Comparison of ENCODE assay signal across 11 mouse cellular contexts in the genomic region with DNA sequence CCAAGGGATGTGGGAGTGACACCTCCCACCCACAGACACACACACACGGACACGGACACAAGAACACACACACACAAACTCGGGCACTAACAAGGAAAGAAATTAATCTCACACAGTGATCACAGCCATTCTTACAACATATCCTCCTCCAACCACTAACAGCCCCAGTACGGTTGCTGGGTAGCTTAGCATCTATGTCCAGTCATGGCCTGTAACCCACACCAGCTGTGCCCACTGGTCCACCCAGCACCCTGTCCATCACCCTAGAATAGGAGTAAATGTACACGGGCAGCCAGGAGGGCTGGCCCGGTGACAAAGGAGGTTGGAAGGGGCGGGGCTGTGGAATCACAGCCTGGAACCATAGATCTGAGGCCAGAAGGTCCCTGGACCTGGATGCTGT.
DNase-seq lines count a peak whose midpoint lies in the region; ATAC-seq and TF ChIP-seq lines count a peak whose summit lies in the region.
"Had no signal": no experiment of that assay in that cellular context is flagged by ENCODE, and none has a peak within 500 bp of the region (broad histone marks: within the 10 kb centered on the region; RNA-seq: fewer than 3 reads in every experiment).

No protein-coding gene starts in this region.

- TF ChIP-seq CTCF in spleen, adult 2 months (IDR thresholded peaks at IDR 0.05; ENCODE audit: extremely low read depth, insufficient read depth, insufficient read length, insufficient replicate concordance): no peak

- no peak for ATAC-seq in hindbrain, embryonic 13.5 days (ENCODE audit: low FRiP score)
- 0 out of 2 replicates have a peak, but pooled peaks have one; percentile 13 for ATAC-seq in limb, embryonic 15.5 days (ENCODE audit: insufficient number of reproducible peaks, low FRiP score, low TSS enrichment, low read depth)
- ATAC-seq in inflammation-experienced regulatory T-cells, adult 6 months: no peak

- H3K4me3 ChIP-seq in spleen, adult 2 months (ENCODE audit: extremely low read depth, insufficient read depth, insufficient read length): no peak overlapping the region
- H3K4me3 ChIP-seq in hindbrain, embryonic 13.5 days: no peak overlapping the region; the same call in 1 of the 2 replicates
- H3K4me3 ChIP-seq in limb, embryonic 15.5 days: no peak overlapping the region
- H3K4me3 ChIP-seq: erythroblast, embryonic 14.5 days; megakaryocyte, embryonic 14.5 days had no signal

- H3K4me1 ChIP-seq in spleen, adult 2 months (ENCODE audit: control insufficient read depth, insufficient read depth, insufficient read length): peaks cover 9% of the 10 kb centered on the region
- peaks cover 96% of the 10 kb centered on the region for H3K4me1 ChIP-seq in hindbrain, embryonic 13.5 days (replicated peaks)
- peaks cover 80% of the 10 kb centered on the region for H3K4me1 ChIP-seq in limb, embryonic 15.5 days
- H3K4me1 ChIP-seq: megakaryocyte, embryonic 14.5 days had no signal

- H3K4me2 ChIP-seq in hindbrain, embryonic 13.5 days: peak overlapping the region; percentile 51
- H3K4me2 ChIP-seq in limb, embryonic 15.5 days: peak overlapping the region; percentile 30; the same call in 1 of the 2 replicates

- H3K9me3 ChIP-seq in hindbrain, embryonic 13.5 days: no peaks in the 10 kb centered on the region
- no peaks in the 10 kb centered on the region for H3K9me3 ChIP-seq in limb, embryonic 15.5 days

- no peaks in the 10 kb centered on the region for H3K27me3 ChIP-seq in spleen, adult 2 months (ENCODE audit: control insufficient read depth, insufficient read depth, low read length)
- no peaks in the 10 kb centered on the region for H3K27me3 ChIP-seq in hindbrain, embryonic 13.5 days
- H3K27me3 ChIP-seq in limb, embryonic 15.5 days: no peaks in the 10 kb centered on the region
- H3K27me3 ChIP-seq: megakaryocyte, embryonic 14.5 days had no signal

- H3K36me3 ChIP-seq in spleen, adult 2 months (ENCODE audit: control insufficient read depth, insufficient read depth, low read length): no peaks in the 10 kb centered on the region
- H3K36me3 ChIP-seq in hindbrain, embryonic 13.5 days: no peaks in the 10 kb centered on the region
- H3K36me3 ChIP-seq in limb, embryonic 15.5 days: no peaks in the 10 kb centered on the region

- DNase-seq in spleen, adult 2 months (ENCODE audit: low read depth in 1 of 2, low spot score in 2 of 2): no peak
- no peak for DNase-seq in spleen, postnatal 4 days (ENCODE audit: low spot score in 2 of 2)
- DNase-seq in thymus, postnatal 0 days (ENCODE audit: low spot score): no peak
- no peak for DNase-seq in thymus, postnatal 10 days (ENCODE audit: low spot score in 2 of 2)
- DNase-seq: heart, adult 18-20 months; thymus, postnatal 14 days had no signal

- no peak for TF ChIP-seq POLR2A in spleen, adult 2 months (IDR thresholded peaks at IDR 0.05; ENCODE audit: low read depth, low read length)

- 0 out of 2 replicates have a peak overlapping the region, but pooled peaks have one; percentile 0 for H3K27ac ChIP-seq in spleen, adult 2 months (ENCODE audit: insufficient read depth, low read length)
- H3K27ac ChIP-seq in hindbrain, embryonic 13.5 days: peak overlapping the region; percentile 88
- H3K27ac ChIP-seq in limb, embryonic 15.5 days: no peak overlapping the region

- WGBS in spleen, adult 2 months: 77% methylated on average over 7 of the region's 7 CpGs
- WGBS in hindbrain, embryonic 13.5 days: 41% methylated on average over 7 of the region's 7 CpGs
- WGBS in limb, embryonic 15.5 days: 53% methylated on average over 7 of the region's 7 CpGs

- H3K9ac ChIP-seq in hindbrain, embryonic 13.5 days: peak overlapping the region; percentile 53; the same call in 1 of the 2 replicates
- H3K9ac ChIP-seq in limb, embryonic 15.5 days: no peak overlapping the region
